Mouse (Mus musculus) limb, embryonic 11.5 days (tissue): ENCODE results near the gene Tufm. TPM values are rescaled to one million over a fixed set of nuclear protein-coding genes. Genes with fewer than 3 reads are reported as not detected.

ENCODE experiments used
- ATAC-seq: fragments of 200-750 bp; cut with Nextera tagmentation; 2 replicates; pipeline ENCODE4 v1.8.0; 2017; ENCODE audit warnings: low read depth; ENCODE audit not compliant: insufficient number of reproducible peaks, low FRiP score, low TSS enrichment
- DNase-seq: peaks from one replicate; pipeline ENCODE4 v3.0.0-alpha.2; 2015; ENCODE audit warnings: low spot score
- H3K27ac ChIP-seq: fragments of 300-500 bp; sonication (generic); replicated peaks from 2 replicates; pipeline ENCODE4 v1.5.1; 2014; ENCODE audit warnings: low read depth, mild to moderate bottlenecking, low read length
- H3K27me3 ChIP-seq: fragments of 300-500 bp; sonication (generic); 2 replicates; pipeline ENCODE4 v1.6.1; 2014; ENCODE audit warnings: mild to moderate bottlenecking, low read length, mixed read lengths; ENCODE audit not compliant: control insufficient read depth, insufficient read depth
- H3K36me3 ChIP-seq: fragments of 300-500 bp; sonication (generic); 2 replicates; pipeline ENCODE4 v1.6.1; 2014; ENCODE audit warnings: mild to moderate bottlenecking, low read length, moderate library complexity, mixed read lengths; ENCODE audit not compliant: control insufficient read depth, insufficient read depth
- H3K4me1 ChIP-seq: fragments of 300-500 bp; sonication (generic); 2 replicates; pipeline ENCODE4 v1.6.1; 2014; ENCODE audit warnings: low read length, mixed read lengths; ENCODE audit not compliant: control insufficient read depth, insufficient read depth
- H3K4me2 ChIP-seq: fragments of 300-500 bp; sonication (generic); 2 replicates; pipeline ENCODE4 v1.6.1; 2014; ENCODE audit warnings: low read depth, mild to moderate bottlenecking, moderate library complexity; ENCODE audit not compliant: severe bottlenecking
- H3K4me3 ChIP-seq: fragments of 300-500 bp; sonication (generic); 2 replicates; pipeline ENCODE4 v1.5.1; 2014; ENCODE audit warnings: low read depth, low read length
- H3K9ac ChIP-seq: fragments of 300-500 bp; sonication (generic); 2 replicates; pipeline ENCODE4 v1.6.1; 2014; ENCODE audit warnings: mild to moderate bottlenecking, low read length
- H3K9me3 ChIP-seq: fragments of 300-500 bp; sonication (generic); 2 replicates; pipeline ENCODE4 v1.6.1; 2016; ENCODE audit warnings: low read length; ENCODE audit not compliant: control insufficient read depth
- WGBS: fragments of 180-500 bp; shearing (Covaris S2); extraction: QIAGEN DNeasy Blood & Tissue Kit; methylation state at CpG from one replicate; pipeline ENCODE4 v1.1.7; 2014; 5-methylcytosine and 5-hydroxymethylcytosine counted together
- polyA plus RNA-seq: library from polyadenylated mRNA; unstranded; fragments of >200 nt; fragmentation: Nextera tagmentation; extraction: Ambion mirVana; gene quantifications from 2 replicates; pipeline ENCODE4 v1.2.1, GENCODE M21; 2014

The Tufm gene
- polyA plus RNA-seq, 1 experiment from 2014 or later, result 165 TPM

GRCm38 (mm10) chr7:126463004-126463403 lies 24.2 kb upstream of the Tufm start, which contains the start of gene Atp2a1:
Gene Atp2a1, minus strand, starts transcription at chr7:126463108.
- peak within 1 kb of the TSS; percentile 1; the same call in 1 of the 2 replicates for H3K4me2 ChIP-seq

GRCm38 (mm10) chr7:126463547-126463946 lies 23.6 kb upstream of the Tufm start:
- WGBS, result 48% methylated on average over 4 of the region's 4 CpGs
- peaks cover 9% of the 10 kb centered on the region; the same call in 1 of the 2 replicates for H3K36me3 ChIP-seq
- H3K9ac ChIP-seq, result no peak overlapping the region
- DNase-seq (no peak), ATAC-seq (no peak)
- no peak overlapping the region for H3K4me3 ChIP-seq
- no peak overlapping the region for H3K4me2 ChIP-seq
- H3K9me3 ChIP-seq, result no peaks in the 10 kb centered on the region
- H3K27me3 ChIP-seq, result no peaks in the 10 kb centered on the region
- H3K4me1 ChIP-seq, result peaks cover 11% of the 10 kb centered on the region
- H3K27ac ChIP-seq, result no peak overlapping the region

More at GRCm38 (mm10) chr7:126463004-126463403, 24.2 kb upstream of the Tufm start, which contains the start of gene Atp2a1:
- H3K4me3 ChIP-seq, result peak within 1 kb of the TSS; percentile 8
- H3K4me1 ChIP-seq, result peaks cover 11% of the 10 kb centered on the region
- H3K27me3 ChIP-seq, result no peaks in the 10 kb centered on the region
- no peaks in the 10 kb centered on the region for H3K9me3 ChIP-seq
- 0 out of 2 replicates have a peak within 1 kb of the TSS, but pooled peaks have one; percentile 42 for H3K27ac ChIP-seq
- H3K36me3 ChIP-seq, result peaks cover 6% of the 10 kb centered on the region; the same call in 1 of the 2 replicates
- DNase-seq (no peak), ATAC-seq (no peak)
- H3K9ac ChIP-seq, result no peak within 1 kb of the TSS
- WGBS, result 36% methylated on average over 5 of the region's 5 CpGs

- H3K27me3 ChIP-seq, result no peaks in the 10 kb centered on the region
- DNase-seq (no peak), ATAC-seq (no peak)
- H3K4me3 ChIP-seq, result no peak overlapping the region
- H3K4me2 ChIP-seq, result no peak overlapping the region
- no peak overlapping the region for H3K27ac ChIP-seq
- 41% methylated on average over 4 of the region's 4 CpGs for WGBS
- H3K9ac ChIP-seq, result no peak overlapping the region
- H3K4me1 ChIP-seq, result peaks cover 11% of the 10 kb centered on the region
- H3K36me3 ChIP-seq, result peaks cover 14% of the 10 kb centered on the region
- H3K9me3 ChIP-seq, result no peaks in the 10 kb centered on the region
Observed at GRCm38 (mm10) chr7:126464121-126464520, 23.0 kb upstream of the Tufm start.

- 21% methylated on average over 5 of the region's 5 CpGs for WGBS
- no peak overlapping the region for H3K27ac ChIP-seq
- H3K4me1 ChIP-seq, result peaks cover 11% of the 10 kb centered on the region
Observed at GRCm38 (mm10) chr7:126464836-126465235, 22.3 kb upstream of the Tufm start.

GRCm38 (mm10) chr7:126465246-126466030 lies 21.7 kb upstream of the Tufm start:
- H3K4me2 ChIP-seq, result no peak overlapping the region
- no peak overlapping the region for H3K9ac ChIP-seq
- H3K27ac ChIP-seq, result no peak overlapping the region
- WGBS, result 35% methylated on average over 7 of the region's 7 CpGs
- H3K36me3 ChIP-seq, result peaks cover 16% of the 10 kb centered on the region
- H3K27me3 ChIP-seq, result no peaks in the 10 kb centered on the region
- DNase-seq (no peak), ATAC-seq (no peak)
- no peaks in the 10 kb centered on the region for H3K9me3 ChIP-seq
- peaks cover 11% of the 10 kb centered on the region for H3K4me1 ChIP-seq
- no peak overlapping the region for H3K4me3 ChIP-seq

More at GRCm38 (mm10) chr7:126464836-126465235, 22.3 kb upstream of the Tufm start:
- Histone ChIP-seq H3K4me2 (no peak overlapping the region), H3K27me3 (no peaks in the 10 kb centered on the region), H3K36me3 (peaks cover 16% of the 10 kb centered on the region), H3K9ac (no peak overlapping the region), H3K4me3 (no peak overlapping the region), H3K9me3 (no peaks in the 10 kb centered on the region)
- DNase-seq, result no peak
- no peak for ATAC-seq

- no peak overlapping the region for H3K4me3 ChIP-seq
- H3K9me3 ChIP-seq, result no peaks in the 10 kb centered on the region
- peaks cover 18% of the 10 kb centered on the region for H3K36me3 ChIP-seq
- no peaks in the 10 kb centered on the region for H3K27me3 ChIP-seq
- no peak overlapping the region for H3K27ac ChIP-seq
- ATAC-seq (no peak), DNase-seq (no peak)
- no peak overlapping the region for H3K4me2 ChIP-seq
- no peak overlapping the region for H3K9ac ChIP-seq
- H3K4me1 ChIP-seq, result peaks cover 7% of the 10 kb centered on the region
- whole genome bisulfite sequencing, result 63% methylated on average over 9 of the region's 9 CpGs
Observed at GRCm38 (mm10) chr7:126466116-126466515, 21.0 kb upstream of the Tufm start.

- H3K27me3 ChIP-seq, result no peaks in the 10 kb centered on the region
- ATAC-seq (no peak), DNase-seq (no peak)
- WGBS, result 91% methylated on average over 5 of the region's 5 CpGs
- no peak overlapping the region for H3K4me2 ChIP-seq
- no peak overlapping the region for H3K9ac ChIP-seq
- no peaks in the 10 kb centered on the region for H3K9me3 ChIP-seq
- peaks cover 3% of the 10 kb centered on the region for H3K4me1 ChIP-seq
- H3K4me3 ChIP-seq, result no peak overlapping the region
- peaks cover 18% of the 10 kb centered on the region for H3K36me3 ChIP-seq
- H3K27ac ChIP-seq, result no peak overlapping the region
Observed at GRCm38 (mm10) chr7:126466707-126467106, 20.5 kb upstream of the Tufm start.

GRCm38 (mm10) chr7:126467271-126467670 lies 19.9 kb upstream of the Tufm start:
- DNase-seq (peak; percentile 55), ATAC-seq (no peak)
- Histone ChIP-seq H3K27ac (no peak overlapping the region), H3K36me3 (peaks cover 21% of the 10 kb centered on the region), H3K4me2 (no peak overlapping the region), H3K27me3 (no peaks in the 10 kb centered on the region), H3K9me3 (no peaks in the 10 kb centered on the region), H3K4me1 (peaks cover 3% of the 10 kb centered on the region), H3K9ac (no peak overlapping the region), H3K4me3 (no peak overlapping the region)
- WGBS, result 68% methylated on average over 5 of the region's 5 CpGs
